Mouse (Mus musculus) kidney, postnatal 10 days (tissue): Measurements from ENCODE around the gene Hk2.
A peak's percentile ranks its signal among the peaks of the same experiment; 100 is the strongest.

Experiments used
- DNase-seq: peaks from one replicate; pipeline ENCODE4 v3.0.0; 2021; ENCODE audit warnings: mixed read lengths

The Hk2 gene

DNA sequence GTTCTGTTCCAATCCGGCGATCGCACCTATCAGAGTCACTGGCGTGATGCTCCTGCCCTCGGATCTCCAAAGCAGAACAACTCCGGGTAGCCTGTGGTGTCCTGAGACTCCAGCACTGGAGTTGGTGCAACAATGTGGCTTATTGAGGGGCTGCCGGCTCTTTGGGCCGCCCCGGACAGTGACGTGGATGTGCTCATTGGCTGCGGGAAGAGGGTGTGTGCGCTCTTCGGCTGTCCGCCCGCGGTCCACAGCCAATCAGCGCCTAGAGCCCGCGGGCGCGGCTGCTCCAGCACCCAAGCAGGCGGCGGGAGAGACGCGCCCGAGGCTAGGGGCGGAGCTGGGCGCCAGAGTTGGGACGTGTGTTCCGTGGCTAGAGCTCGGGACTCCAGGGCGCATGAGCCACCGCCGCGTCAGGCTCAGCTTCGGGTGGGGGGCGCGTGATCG lies at the start of gene Hk2:
TSS of gene Hk2 (minus strand) at position 134 of the 444 bp plus-strand sequence.
- peak; percentile 90 for DNase-seq

DNA sequence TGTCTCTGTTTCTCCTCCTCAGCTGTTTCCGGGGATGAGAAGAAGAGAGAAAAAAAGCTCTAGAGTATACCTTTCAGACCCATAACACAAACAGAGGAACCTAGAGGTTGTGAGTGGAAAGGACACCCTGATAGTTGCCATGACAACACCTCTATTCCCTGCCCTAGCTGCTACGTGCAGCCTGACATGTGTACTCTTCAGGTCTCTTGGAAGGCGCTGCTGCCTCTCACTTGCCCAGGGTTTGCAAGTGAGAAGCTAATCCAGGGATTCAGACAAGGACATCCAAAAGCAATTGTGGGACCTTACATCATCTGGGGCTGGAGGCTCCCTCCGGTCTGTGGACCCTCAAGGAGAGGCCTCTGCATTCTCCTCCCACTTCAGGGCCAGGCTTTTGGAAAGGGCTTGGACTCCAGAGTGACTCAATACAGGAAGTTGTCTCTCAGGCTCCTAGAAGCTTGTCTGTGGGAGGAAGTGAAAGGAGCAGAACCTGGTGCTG lies 47.6 kb upstream of the Hk2 start:
- no peak for DNase-seq

DNA sequence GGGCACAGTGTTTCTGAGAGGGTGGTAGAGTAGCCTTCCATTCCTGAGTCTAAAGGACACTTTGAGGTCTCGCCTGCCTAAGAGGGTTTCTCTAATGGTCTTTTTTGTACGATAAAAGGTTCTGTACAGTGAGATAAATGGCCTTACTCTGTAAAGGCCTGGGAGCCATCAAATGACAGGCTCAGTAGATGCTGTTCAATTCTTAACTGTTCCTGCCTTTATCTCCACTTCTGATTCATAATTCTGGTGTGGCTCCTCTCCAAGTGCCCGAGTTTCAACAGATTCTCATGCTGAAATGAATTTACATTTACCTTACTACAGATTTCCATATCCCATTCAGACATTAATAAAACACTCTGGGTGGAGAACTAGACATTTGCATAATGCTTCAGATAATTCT lies 46.5 kb upstream of the Hk2 start:
- DNase-seq = no peak

DNA sequence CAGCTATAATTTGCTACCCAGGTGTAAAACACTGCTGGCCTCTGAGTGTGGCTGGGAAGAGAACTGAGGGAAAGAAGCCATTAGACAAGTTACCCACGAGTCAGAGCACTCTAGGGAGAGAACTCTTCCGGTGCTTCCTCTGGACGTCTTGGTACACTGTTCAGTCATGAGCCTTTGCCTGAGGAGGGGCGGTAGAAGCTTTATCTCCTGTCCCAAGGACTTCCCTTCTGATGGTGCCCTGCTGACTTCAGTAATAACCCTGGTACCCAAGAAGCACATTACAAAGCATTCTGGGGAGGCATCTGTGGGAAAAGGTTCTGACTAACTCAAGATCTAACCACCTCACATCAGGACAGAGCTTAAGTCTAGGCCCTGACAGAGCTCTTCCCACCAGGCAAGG lies 40.6 kb upstream of the Hk2 start:
- no peak for DNase-seq

DNA sequence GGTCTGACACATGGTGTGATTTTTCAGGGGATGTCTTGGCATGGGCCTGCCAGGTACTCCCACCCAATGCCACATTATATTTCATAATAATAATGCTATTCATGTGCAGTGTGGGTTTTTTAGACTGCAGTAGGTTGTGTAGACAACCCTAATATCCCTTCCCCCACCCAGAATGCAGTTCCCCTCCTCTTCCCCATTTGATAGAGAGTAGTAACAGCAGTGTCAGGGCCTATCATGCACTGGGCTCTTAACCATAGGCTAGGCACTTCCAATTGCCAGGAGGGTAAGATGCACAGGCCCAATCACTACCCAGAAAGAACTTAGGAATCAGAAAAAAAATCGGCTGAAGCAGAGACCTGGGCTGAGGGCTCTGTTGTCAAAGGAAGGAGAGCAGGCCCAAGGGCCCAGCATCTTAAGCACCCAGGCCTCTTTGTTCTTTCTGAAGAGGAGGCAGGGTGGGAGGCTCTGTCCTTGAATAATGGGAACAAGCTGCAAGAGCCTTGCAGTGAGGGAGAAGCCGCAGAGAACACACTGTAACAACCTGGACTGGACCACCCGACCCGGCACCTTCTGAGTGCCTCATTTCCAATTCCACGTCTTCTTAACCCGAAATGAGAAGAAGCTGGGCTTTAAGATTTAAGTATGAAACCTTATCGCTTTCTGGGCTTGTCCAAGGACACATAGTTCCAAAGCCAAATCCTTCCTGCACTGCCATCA lies 33.9 kb upstream of the Hk2 start:
- DNase-seq = no peak

DNA sequence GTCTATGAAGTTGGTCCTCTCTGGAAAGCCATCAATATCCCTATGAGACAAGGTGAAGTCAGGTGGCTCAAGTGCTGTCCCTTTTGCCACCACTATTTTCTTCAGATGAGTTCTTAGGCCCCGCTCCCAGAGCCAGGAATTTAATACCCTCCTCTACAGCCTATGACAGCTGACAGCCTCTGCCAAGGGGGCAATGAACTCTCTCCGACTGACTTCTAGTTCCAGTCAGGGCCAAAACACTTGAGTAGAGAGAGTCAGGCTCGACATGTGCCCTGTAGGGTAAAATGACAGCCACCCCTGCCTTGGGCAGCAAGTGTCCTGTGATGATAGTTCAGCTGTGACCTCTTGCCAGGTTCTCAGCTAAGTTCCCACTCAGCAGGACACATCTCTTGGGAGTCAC lies 32.7 kb upstream of the Hk2 start:
- no peak for DNase-seq

DNA sequence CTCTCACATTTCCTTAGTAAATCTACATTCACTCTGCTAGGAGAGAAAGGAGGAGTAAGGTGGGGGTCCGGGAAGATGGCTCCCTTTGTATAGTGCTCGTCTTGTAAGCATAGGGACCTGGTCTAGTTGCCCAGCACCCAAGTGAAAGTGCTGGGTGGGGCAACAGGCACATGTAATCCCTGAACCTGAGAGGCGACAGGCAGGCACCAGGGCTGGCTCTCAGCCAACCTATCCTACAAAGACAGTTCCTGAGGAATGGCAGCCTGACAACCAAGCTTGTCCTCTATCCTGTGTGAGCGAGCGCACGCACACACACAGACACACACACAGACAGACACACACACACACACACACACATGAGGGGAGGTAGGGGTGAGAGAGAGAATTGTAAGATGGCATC lies 32.2 kb upstream of the Hk2 start:
- DNase-seq = peak; percentile 9

DNA sequence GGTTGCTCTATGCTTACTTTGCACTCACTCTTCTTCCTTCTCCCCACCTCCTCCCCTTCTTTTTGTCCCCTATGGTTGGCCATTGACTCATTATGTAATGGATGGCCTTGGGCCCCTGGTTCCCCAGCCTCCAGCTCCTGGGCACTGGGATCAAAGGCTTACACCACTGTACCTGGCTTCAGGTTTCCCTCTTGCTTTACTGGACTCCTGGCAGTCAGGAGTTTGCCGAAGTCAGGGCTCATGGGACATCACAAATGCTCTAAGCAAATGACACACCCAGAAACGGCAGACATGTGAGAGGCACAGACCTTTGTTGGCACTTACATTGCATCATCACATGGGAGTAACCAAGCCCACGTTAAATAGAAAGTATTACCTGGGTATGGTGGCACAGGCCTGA lies 31.6 kb upstream of the Hk2 start:
- no peak for DNase-seq

DNA sequence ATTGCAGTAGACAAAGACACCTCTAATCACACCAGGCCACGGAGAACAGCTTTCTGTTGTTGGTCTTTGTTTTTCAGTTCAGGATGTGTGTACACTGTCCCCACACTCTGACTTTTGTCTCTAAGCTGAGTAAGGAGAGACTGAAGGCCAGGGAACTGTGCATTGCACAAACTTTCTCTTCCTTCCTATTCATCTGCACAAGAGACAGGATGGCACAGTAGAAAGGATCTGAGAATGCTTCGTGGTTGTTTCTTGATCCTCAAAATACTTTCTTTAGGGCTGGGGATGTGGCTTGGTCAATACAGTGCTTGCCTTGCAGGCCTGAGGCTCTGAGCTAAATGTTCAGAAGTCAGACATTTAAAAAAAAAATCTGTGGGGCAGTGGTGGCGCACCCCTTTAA lies 30.7 kb upstream of the Hk2 start:
- DNase-seq = no peak

DNA sequence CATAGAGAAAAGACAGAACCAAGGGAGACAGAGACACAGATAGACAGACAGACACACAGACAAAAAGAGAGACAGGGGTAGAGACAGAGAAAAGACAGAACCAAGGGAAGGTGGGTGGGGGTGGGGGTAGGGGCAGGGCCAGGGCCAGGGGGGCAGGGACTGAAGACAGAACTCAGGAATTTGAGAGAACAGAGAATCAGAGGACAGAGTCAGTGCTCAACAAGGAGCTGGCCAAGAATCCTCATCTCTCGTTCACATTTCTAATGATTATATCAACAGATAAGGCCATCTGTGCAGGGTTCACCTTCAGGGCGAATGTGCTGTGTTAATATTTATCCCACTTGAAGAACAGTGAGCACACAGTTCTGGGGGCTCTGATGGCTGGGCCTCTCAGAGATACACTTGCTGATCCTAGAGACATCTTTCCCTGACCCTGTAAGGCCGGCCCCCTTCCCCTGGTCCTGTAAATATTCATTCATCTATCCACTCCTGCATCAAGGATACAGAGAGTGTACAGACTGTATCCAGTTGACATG lies 24.0 kb upstream of the Hk2 start:
- no peak for DNase-seq

DNA sequence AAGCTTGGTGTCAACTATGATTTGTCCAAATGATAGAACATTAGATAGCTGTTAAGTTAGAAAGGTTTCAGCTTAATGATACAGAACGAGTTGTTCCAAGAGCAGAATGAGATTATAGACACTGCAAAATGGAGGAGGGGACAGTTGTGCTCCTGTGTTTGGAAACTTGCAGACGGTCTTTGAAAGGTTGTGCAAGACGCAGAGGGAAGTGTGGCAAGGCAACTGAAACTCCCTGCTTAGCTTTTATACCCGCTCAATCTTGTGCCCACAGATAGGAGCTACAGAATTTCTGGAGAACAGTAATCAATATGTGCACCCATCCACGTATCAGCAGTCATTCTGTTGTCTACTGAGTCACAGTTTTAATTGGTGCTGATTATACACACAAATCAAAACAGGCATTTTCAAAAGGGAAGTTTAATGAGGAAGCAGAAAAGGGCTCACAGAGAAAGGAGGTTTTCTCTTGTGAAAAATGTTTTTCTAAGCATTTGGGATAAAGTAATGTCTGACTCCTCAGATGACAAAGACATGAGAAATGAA lies 23.1 kb upstream of the Hk2 start:
- DNase-seq = no peak

DNA sequence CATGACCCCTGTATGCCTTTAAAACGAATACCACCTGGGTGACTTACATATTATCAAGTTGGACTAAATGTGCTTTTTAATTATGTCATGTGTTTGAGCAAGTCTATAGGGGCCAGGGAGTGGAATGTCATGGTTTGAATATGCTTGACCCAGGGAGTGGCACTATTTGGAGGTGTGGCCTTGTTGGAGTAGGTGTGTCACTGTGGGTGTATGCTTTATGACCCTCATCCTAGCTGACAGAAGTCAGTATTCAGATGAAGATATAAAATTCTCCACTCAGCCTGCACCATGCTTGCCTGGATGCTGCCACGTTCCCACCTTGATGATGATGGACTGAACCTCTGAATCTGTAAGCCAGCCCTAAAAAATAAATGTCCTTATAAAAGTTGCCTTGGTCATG lies 16.6 kb upstream of the Hk2 start:
- DNase-seq = no peak

DNA sequence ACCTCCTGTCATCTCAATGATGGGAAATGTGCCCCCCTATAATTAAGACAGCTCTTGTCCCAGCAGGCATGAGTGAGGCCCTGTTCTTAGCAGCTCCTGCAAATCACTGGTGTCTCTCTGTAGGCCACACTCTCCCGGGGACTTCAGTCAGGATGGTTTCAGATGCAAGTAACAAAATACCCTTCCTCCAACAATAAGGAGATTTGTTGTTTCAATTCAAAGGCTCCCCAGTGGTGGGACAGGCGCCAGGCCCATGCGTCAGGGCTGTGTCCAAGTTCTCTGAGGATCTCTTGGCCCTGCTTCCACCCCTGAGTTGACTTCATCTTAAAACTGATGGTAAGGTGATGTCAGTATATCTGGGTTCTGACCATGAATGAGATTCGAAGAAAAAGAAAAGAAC lies 9.7 kb upstream of the Hk2 start:
- DNase-seq = no peak

DNA sequence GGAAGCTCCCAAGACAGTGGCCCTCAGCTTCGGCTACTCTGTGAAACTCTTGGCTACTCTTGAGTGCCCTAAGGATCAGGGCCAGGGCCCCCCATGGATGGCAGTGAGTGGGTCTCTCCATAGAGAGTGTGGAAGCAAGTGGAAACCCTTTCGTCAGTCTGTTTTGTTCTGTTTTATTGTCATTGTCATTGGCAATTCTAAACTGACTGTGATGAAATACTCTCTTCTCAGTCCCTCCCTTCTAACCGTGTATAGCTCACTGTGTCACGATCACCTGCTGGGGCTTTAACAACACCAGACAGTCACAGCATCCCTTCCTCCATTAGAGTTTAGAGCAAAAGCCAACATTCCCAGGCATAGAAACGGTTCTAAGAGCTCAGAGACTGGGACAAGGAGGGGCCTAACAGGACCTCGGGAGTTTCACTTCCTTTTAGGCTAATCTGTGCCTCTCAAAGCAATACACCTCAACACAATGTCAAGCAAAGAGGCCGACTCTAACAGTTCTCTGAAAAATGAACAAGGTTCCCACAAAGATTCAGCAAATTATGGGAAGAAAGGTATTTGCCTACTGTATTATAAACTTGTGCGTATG lies 6.6 kb upstream of the Hk2 start:
- DNase-seq = no peak

DNA sequence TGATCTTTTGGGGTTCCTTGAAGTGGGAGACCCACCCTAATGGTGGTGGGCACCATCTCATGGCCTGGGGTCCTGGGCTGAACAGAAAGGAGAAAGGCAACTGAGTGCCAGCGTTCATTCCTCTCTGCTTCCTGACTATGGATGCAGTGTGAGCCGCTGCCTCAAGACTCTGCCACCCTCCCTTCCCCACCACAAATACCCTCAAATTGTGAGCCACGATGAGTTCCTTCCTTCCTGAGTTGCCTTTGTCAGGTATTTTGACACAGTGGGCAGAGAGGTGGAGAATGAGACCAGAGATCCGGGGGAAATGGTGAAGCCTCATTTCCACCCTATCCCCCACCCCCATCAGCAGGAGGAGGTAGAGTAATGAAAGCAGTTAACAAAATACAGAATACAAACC lies 6.1 kb upstream of the Hk2 start:
- no peak for DNase-seq

DNA sequence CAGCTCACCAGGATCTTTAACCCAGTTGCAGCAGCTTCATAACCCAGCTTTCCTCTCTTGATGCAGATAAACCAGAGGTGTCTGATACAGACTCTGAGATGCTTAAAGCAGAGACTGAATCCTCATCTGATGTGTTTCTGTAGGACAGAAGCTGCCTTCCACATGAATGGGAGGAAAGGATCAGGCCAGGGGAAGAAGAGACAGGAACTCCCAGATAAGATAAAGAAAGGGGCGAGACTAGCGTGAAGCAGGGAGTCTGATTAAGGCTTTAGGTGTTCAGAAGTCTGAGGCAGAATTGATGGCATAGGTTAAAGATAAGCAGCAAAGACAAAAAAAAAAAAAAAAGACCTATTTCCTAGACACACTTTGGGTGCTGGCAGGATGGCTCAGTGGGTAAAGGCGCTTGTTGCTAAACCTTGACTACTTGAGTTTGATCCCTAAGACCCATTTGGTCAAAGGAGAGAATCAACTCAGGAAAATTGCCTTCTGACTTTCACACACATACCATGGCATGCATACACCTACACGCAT lies 2.9 kb upstream of the Hk2 start:
- DNase-seq = no peak

DNA sequence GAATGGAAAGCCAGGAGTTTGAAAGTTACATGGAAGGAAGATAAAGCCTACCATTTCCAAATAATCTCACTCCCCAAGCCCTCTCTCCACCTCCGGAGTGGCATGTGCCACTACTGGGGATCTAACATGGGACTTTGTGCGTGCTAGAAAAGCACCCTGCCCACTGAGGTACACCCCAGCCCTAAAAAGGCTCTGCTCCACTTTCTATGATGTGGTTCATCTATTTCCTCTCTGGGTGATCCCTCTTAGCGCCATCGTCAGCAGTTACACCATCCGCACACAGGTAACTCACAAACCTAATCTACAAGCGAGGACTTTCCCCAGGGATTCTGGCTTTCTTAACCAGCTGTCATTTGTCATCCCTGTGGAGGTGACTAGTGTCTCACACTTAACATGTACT lies 1.1 kb upstream of the Hk2 start:
- DNase-seq = no peak

DNA sequence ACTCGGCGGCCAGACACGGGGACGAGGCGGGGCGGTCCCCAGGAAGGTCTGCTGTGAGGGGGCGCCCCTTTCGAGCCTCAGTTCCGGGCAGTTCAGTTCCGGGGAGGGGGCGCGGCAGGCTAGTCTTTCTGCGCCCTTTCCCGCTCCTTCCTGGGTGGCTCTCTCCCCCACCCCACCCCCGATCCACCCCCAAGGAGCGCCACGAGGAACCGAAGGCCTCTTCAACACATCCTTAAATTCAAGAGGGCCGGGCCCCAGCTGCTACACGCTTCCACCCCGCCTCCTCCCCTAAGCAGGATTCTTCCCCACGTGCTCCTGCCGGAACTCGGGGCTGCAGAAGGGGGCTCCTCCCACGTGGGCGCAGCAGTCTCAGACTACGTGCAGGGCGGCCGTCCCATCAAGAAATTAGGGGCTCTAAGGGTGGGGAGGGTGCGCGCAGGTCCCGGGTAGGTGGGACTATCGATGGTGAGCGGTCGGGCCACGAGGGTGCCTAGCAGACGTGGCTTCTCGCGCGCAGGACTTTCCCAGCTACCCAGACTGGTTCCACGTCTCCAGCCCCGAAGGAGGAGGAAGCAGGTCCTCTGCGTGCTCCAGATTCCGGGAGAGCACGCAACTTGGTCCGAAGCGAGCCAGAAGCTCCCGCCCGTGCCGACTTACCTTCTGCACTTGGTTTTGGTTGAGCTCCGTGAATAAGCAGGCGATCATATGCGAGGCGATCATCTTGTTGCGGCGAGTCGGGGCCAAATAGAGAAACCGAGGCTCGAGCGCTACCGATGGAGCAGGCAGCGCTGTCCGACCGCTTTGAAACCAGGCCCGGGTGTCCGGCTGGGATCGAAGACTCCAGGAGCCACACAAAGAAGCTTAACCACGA lies 758 bp downstream of the Hk2 start:
- peak; percentile 53 for DNase-seq

DNA sequence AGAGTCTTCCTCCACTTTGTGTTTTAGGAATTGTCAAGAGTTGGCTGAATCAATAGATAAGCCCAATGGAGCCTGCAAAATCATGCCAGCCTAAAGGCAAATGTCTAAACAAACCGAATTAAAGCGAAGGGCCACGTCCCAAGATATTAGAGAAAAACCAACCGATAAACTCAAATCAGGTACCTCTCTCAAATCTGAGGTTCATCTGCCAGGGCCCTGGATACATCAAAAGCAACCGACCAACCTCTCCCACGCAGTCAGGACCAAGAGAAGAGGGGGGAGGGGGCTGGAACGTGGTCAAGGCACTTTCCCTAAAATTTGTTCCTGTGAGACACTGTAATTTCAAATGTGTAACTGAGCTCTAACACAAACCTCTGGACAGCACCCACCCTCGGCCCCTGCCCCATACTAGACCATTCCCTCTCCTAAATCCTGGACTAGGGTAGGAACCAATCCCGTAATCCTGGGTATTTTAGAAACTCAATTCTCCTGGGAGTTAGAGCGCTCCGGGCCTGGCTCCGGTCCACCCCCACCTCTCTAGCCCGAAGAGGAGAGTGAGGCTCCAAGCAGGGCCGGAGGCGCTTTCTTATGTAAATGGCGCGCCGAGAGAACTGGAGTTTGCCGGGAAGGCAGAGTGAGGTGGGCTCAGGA lies 1.7 kb downstream of the Hk2 start:
- DNase-seq = peak; percentile 36

DNA sequence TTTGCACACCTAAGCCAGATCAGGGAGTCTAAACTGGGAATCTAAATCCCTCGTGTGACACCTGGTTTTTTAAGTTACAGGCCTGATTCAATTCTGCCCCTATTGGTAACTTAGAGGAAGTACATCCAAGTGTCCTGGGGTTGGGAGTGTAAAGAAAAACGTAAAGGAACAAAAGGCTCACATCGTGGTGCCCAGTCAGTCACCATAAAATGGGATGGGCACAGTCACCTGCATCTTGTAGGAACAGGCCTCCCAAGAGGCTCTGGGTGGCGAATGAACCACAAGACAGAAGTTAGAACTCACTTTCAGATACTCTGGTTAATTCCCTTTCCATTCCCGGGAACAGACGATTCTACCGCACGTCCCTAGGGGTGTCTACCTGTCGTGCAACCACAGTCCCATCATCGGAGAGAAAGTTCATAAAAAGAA lies 2.3 kb downstream of the Hk2 start:
- no peak for DNase-seq

DNA sequence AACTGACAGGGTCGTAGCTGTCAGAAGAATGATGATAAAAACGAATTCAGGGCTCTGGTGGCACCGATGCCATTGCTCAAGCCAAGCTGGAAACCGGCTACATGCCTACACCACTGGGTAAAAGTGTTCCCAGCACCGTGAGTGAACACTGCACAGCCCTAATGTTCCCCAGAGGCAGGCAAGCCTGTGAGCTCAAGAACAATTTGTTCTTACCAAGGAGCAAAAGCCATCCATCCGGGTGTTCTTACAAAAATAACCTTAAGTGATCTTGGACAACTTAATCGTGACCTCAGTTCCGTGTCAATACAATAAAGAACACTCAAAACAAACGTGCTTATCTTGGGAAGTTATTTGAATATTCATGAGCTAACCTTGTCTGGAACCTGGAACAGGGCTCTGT lies 3.2 kb downstream of the Hk2 start:
- DNase-seq = no peak

DNA sequence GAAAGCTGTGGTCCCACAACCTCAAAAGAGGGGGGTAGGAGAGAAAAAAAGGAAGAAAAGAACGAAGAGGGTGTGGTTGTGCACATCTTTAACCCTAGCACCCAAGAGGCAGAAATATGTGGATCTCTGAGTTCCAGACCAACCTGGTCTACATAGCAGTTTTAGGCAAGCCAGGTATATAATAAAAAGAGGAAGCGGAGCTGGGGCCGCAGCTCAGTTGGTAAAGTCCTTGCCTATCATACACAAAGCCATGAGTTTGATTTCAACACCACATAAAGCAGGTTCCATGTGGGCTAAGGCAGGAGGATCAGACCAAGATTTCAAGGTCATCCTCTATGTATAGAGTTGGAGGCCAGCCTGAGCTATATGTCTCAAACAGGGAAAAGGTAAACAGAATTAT lies 4.0 kb downstream of the Hk2 start:
- no peak for DNase-seq
